Mouse (Mus musculus): ENCODE results near the gene Slc2a13. TPM values are rescaled to one million over a fixed set of nuclear protein-coding genes. Genes with fewer than 3 reads are reported as not detected.

The Slc2a13 gene
- polyA plus RNA-seq, 1 experiment = 4.2 TPM

- no peak overlapping the region for H3K27ac ChIP-seq (ENCODE audit: insufficient read depth, low read length)
Observed at GRCm38 (mm10) chr15:91382606-91383005, 190.5 kb downstream of the Slc2a13 start.

GRCm38 (mm10) chr15:91381864-91382263, 191.2 kb downstream of the Slc2a13 start:
- TF ChIP-seq POLR2A (IDR thresholded peaks at IDR 0.05; ENCODE audit: low read depth, low read length) (no peak), CTCF (IDR thresholded peaks at IDR 0.05; ENCODE audit: borderline replicate concordance, insufficient read depth, low read length) (no peak)
- H3K27ac ChIP-seq (ENCODE audit: insufficient read depth, low read length) = no peak overlapping the region

More at GRCm38 (mm10) chr15:91382606-91383005, 190.5 kb downstream of the Slc2a13 start:
- H3K4me3 ChIP-seq (ENCODE audit: insufficient read depth, low read length) = no peak overlapping the region
- no peak for TF ChIP-seq CTCF (IDR thresholded peaks at IDR 0.05; ENCODE audit: borderline replicate concordance, insufficient read depth, low read length)
- TF ChIP-seq POLR2A (IDR thresholded peaks at IDR 0.05; ENCODE audit: low read depth, low read length) = no peak
- H3K4me1 ChIP-seq (ENCODE audit: control insufficient read depth, insufficient read depth, low read length) = no peaks in the 10 kb centered on the region

GRCm38 (mm10) chr15:91378751-91379325, 194.2 kb downstream of the Slc2a13 start:
- TF ChIP-seq POLR2A (IDR thresholded peaks at IDR 0.05; ENCODE audit: low read depth, low read length) = no peak
- TF ChIP-seq CTCF (IDR thresholded peaks at IDR 0.05; ENCODE audit: borderline replicate concordance, insufficient read depth, low read length) = no peak
- Histone ChIP-seq H3K4me1 (ENCODE audit: control insufficient read depth, insufficient read depth, low read length) (no peaks in the 10 kb centered on the region), H3K4me3 (ENCODE audit: insufficient read depth, low read length) (no peak overlapping the region), H3K27ac (ENCODE audit: insufficient read depth, low read length) (no peak overlapping the region)

More at GRCm38 (mm10) chr15:91381864-91382263, 191.2 kb downstream of the Slc2a13 start:
- no peak overlapping the region for H3K4me3 ChIP-seq (ENCODE audit: insufficient read depth, low read length)
- no peaks in the 10 kb centered on the region for H3K4me1 ChIP-seq (ENCODE audit: control insufficient read depth, insufficient read depth, low read length)

GRCm38 (mm10) chr15:91377568-91377967, 195.5 kb downstream of the Slc2a13 start:
- H3K4me3 ChIP-seq (ENCODE audit: insufficient read depth, low read length) = no peak overlapping the region
- no peak overlapping the region for H3K27ac ChIP-seq (ENCODE audit: insufficient read depth, low read length)
- H3K4me1 ChIP-seq (ENCODE audit: control insufficient read depth, insufficient read depth, low read length) = no peaks in the 10 kb centered on the region
- TF ChIP-seq POLR2A (IDR thresholded peaks at IDR 0.05; ENCODE audit: low read depth, low read length) (no peak), CTCF (IDR thresholded peaks at IDR 0.05; ENCODE audit: borderline replicate concordance, insufficient read depth, low read length) (no peak)

- Histone ChIP-seq H3K4me3 (ENCODE audit: insufficient read depth, low read length) (no peak overlapping the region), H3K27ac (ENCODE audit: insufficient read depth, low read length) (no peak overlapping the region), H3K4me1 (ENCODE audit: control insufficient read depth, insufficient read depth, low read length) (no peaks in the 10 kb centered on the region)
- TF ChIP-seq POLR2A (IDR thresholded peaks at IDR 0.05; ENCODE audit: low read depth, low read length) (no peak), CTCF (IDR thresholded peaks at IDR 0.05; ENCODE audit: borderline replicate concordance, insufficient read depth, low read length) (no peak)
Observed at GRCm38 (mm10) chr15:91377105-91377504, 196.0 kb downstream of the Slc2a13 start.

- Histone ChIP-seq H3K4me3 (ENCODE audit: insufficient read depth, low read length) (no peak overlapping the region), H3K27ac (ENCODE audit: insufficient read depth, low read length) (no peak overlapping the region), H3K4me1 (ENCODE audit: control insufficient read depth, insufficient read depth, low read length) (no peaks in the 10 kb centered on the region; the same call in 1 of the 2 replicates)
- no peak for TF ChIP-seq CTCF (IDR thresholded peaks at IDR 0.05; ENCODE audit: borderline replicate concordance, insufficient read depth, low read length)
- no peak for TF ChIP-seq POLR2A (IDR thresholded peaks at IDR 0.05; ENCODE audit: low read depth, low read length)
Observed at GRCm38 (mm10) chr15:91374441-91374840, 198.6 kb downstream of the Slc2a13 start.

- Histone ChIP-seq H3K27ac (ENCODE audit: insufficient read depth, low read length) (no peak overlapping the region), H3K4me1 (ENCODE audit: control insufficient read depth, insufficient read depth, low read length) (no peaks in the 10 kb centered on the region; the same call in 1 of the 2 replicates), H3K4me3 (ENCODE audit: insufficient read depth, low read length) (no peak overlapping the region)
- no peak for TF ChIP-seq POLR2A (IDR thresholded peaks at IDR 0.05; ENCODE audit: low read depth, low read length)
- no peak for TF ChIP-seq CTCF (IDR thresholded peaks at IDR 0.05; ENCODE audit: borderline replicate concordance, insufficient read depth, low read length)
Observed at GRCm38 (mm10) chr15:91373203-91373584, 199.9 kb downstream of the Slc2a13 start.

GRCm38 (mm10) chr15:91372464-91373202, 200.4 kb downstream of the Slc2a13 start:
- no peaks in the 10 kb centered on the region; the same call in 1 of the 2 replicates for H3K4me1 ChIP-seq (ENCODE audit: control insufficient read depth, insufficient read depth, low read length)
- H3K27ac ChIP-seq (ENCODE audit: insufficient read depth, low read length) = no peak overlapping the region
- no peak overlapping the region for H3K4me3 ChIP-seq (ENCODE audit: insufficient read depth, low read length)
- TF ChIP-seq POLR2A (IDR thresholded peaks at IDR 0.05; ENCODE audit: low read depth, low read length) = no peak
- no peak for TF ChIP-seq CTCF (IDR thresholded peaks at IDR 0.05; ENCODE audit: borderline replicate concordance, insufficient read depth, low read length)

- Histone ChIP-seq H3K4me1 (ENCODE audit: control insufficient read depth, insufficient read depth, low read length) (no peaks in the 10 kb centered on the region; the same call in 1 of the 2 replicates), H3K27ac (ENCODE audit: insufficient read depth, low read length) (no peak overlapping the region), H3K4me3 (ENCODE audit: insufficient read depth, low read length) (no peak overlapping the region)
- TF ChIP-seq CTCF (IDR thresholded peaks at IDR 0.05; ENCODE audit: borderline replicate concordance, insufficient read depth, low read length) = no peak
- no peak for TF ChIP-seq POLR2A (IDR thresholded peaks at IDR 0.05; ENCODE audit: low read depth, low read length)
Observed at GRCm38 (mm10) chr15:91371859-91372394, 201.1 kb downstream of the Slc2a13 start.

Data from embryonic fibroblast, embryonic 13.5 days (primary cell).